Mouse (Mus musculus) T-helper 17 cell (primary cell): ENCODE data around the gene Dtnb.

Source experiments
- in situ Hi-C, 2 experiments: fragments of 300-600 bp; cut with MboI, MseI; formaldehyde crosslinking; loops; 1 replicate in 1 of 2; 2 replicates in 1 of 2; pipeline ENCODE4 v1.15.1; 2025; ENCODE audit warnings: high pct_unique_total_duplicates in 2 of 2

Dtnb gene

DNA sequence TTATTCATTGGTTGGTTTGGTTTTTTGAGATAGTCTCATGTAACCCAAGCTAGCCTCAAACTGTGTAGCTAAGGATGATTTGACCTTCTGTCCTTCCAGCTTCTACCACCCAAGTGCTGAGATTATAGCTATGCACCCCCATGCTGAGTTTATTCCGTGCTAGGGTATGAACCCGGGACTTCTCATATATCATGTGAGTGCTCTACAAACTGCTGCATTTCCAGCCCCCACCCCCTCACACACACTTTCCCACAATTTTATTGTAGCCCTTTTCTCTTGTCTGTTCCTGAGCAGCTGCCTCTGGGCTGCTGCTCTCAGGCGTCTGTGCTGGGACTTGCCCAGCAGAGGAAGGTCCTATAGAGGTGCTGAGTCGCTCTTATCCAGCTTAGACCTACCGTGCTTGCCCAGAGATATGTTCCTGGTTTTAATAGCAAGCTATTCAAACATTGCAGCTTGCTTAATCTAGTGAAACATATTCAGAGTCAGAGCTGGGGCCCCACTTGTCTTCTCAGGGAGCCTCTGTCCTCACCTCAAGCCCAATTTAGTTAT, 152.7 kb downstream of the Dtnb start:
- in situ Hi-C loops, result loop anchor here in 1 of 2 experiments (5.0 kb wide), 1 partner anchor 82 kb away; the partner anchor contains the start of gene Dnmt3a

DNA sequence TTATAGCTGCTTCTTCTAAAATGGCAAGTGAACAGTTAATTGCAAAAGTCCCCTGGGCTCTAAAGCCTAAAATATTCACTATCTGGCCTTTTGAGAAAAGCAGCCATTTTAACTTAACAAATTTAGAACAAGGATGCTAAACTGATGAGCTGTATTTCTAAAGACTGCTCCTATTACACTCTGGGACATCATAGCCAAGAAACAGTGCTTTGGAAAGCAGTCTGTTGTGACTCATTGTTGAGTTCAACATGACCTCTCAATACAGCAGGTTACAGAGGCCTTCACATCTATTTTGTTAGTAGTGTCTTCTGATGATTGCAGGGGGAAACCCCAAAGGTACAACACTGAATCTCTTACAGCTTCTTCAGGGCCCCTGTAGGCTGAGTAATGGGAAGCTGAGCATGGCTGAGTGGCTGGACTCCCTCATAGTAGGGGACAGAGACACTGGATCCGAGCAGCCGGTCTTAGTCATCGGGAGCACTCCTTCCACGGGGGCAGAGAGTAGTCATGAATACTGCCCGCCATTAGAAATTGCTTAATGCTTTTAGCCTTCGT, 157.4 kb downstream of the Dtnb start:
- in situ Hi-C loops, result loop anchor here in 1 of 2 experiments (5.0 kb wide), 1 partner anchor 78 kb away; the partner anchor contains the start of gene Dnmt3a

- in situ Hi-C loops, result no loop called here
Measured at GRCm38 (mm10) chr12:3732623-3733265, 160.6 kb downstream of the Dtnb start.

GRCm38 (mm10) chr12:3733328-3733727, 161.1 kb downstream of the Dtnb start:
- in situ Hi-C loops, result no loop called here

GRCm38 (mm10) chr12:3737009-3737408, 164.8 kb downstream of the Dtnb start:
- in situ Hi-C loops, result no loop called here

DNA sequence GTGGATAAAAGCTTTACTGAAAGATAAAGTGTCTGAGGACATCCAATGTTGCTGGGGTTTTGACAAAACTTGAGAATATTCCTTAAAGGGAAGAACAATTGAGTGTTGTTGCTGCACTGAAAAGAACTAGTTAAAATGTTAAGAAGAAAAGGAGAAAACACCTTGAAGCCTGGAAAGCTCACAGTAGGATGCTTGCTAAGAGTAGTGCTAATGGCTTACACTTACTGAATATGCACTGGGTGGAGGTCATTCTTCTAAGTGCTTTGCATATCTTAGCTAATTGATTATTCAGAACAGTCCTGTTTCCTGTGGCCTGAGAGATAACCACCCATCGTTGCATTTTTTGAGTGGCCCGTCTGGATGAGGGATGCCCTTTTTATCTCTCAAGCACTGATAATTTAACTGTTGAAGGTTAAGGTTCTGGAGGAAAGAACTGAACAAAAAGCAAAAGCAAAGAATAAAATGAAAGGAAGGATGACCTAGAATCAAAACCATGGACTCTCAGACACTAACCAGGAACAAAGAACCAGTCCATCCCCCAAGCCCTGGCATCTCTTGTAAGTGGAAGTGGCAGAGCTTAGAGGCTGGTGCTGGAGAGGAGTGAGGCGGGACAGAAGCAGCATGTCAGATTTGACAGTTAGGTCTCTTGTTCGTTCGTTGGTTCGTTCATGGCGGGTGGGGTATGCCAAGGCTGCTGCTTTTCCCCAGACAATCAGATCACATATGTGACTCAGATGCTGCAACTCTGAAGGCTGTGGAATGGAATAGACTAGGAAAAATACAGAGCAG, 166.8 kb downstream of the Dtnb start:
- in situ Hi-C loops, result no loop called here

GRCm38 (mm10) chr12:3739749-3740704, 167.8 kb downstream of the Dtnb start:
- in situ Hi-C loops, result no loop called here

DNA sequence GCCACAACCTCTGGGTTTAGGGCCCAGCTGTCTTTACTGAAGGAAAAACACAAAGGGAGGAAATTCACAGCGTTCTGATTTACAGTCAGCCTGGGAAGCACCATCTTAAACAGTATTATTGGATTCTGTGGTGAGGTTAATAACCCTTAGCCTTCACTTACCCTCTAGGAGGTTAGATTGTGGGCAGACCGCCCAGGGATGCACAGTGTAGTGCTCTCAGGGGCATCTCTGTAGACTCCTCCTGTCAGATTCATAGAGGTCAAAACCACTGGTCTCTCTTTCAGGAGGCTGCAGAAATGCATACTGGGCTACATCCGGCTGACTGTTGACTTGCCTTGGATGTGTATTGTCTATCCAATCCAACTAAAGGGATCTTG, 168.5 kb downstream of the Dtnb start:
- in situ Hi-C loops, result no loop called here

GRCm38 (mm10) chr12:3745432-3746105, 173.4 kb downstream of the Dtnb start:
- in situ Hi-C loops, result no loop called here

DNA sequence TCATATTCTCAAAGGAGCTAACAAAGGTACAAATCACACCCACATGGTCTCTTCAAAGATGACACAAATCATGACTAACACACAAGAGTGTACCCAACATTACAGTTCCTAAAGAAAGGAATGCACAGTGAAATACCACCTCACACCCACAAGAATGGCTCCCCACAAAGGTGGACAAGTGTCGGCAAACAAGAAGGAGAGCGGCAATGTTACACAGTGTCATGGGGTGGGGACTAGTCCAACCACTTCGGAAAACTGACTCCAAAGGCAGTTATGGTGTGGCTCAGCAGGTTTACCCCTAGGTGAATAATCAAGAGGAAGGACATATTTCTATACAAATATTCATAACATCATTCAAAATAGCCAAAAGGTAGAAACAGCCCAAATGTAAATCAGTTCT, 174.2 kb downstream of the Dtnb start:
- in situ Hi-C loops, result no loop called here

DNA sequence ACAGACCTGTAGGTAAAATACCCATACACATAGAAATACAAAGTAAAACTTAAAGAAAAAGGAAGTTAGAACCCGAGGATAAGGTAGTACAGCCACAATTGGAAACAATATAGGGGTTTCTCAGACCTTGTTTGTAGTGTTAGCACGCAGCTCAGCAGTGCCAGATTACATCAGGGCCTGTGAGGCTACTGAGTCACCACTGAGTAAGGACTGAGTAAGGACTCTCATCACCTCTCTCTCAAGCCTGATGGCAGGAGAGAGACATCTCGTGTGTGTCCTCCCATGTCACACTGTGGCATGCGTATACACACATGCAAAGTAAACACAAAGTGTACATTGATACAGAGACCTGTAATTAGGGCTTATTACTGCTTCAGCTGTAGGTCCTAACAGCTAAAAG, 175.4 kb downstream of the Dtnb start:
- in situ Hi-C loops, result no loop called here

DNA sequence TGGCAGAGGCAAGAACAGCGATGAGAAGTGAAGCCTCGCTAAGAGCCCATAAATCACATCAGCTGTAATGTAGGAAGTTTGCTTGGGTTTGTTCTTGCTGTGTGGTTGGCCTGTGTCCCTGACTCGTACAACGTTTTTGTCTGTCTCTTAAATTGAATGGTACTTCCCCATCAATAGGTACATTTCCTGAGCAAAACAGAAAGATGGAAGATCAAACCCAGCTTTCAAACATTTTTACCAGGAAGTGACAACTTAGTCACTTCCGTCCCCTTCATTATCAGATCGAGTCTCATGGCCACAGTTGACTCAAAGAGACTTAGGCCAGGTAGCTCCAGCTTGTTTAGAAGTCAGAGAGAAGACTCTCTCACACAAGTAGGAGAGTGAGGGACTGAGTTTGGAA, 183.3 kb downstream of the Dtnb start:
- in situ Hi-C loops, result no loop called here

- in situ Hi-C loops, result no loop called here
Measured at GRCm38 (mm10) chr12:3756216-3756615, 184.0 kb downstream of the Dtnb start.

- in situ Hi-C loops, result no loop called here
Measured at GRCm38 (mm10) chr12:3758127-3758526, 185.9 kb downstream of the Dtnb start.

GRCm38 (mm10) chr12:3759419-3759818, 187.2 kb downstream of the Dtnb start:
- in situ Hi-C loops, result no loop called here

- in situ Hi-C loops, result no loop called here
Measured at GRCm38 (mm10) chr12:3760876-3761590, 188.9 kb downstream of the Dtnb start.

GRCm38 (mm10) chr12:3761591-3762295, 189.6 kb downstream of the Dtnb start:
- in situ Hi-C loops, result no loop called here

GRCm38 (mm10) chr12:3764191-3764804, 192.1 kb downstream of the Dtnb start:
- in situ Hi-C loops, result no loop called here

- in situ Hi-C loops, result no loop called here
Measured at GRCm38 (mm10) chr12:3767360-3767759, 195.2 kb downstream of the Dtnb start.
